Mouse (Mus musculus): ENCODE data around the gene Qars. TPM values are rescaled to one million over a fixed set of nuclear protein-coding genes. Genes with fewer than 3 reads are reported as not detected.
A peak's percentile ranks its signal among the peaks of the same experiment; 100 is the strongest.

The Qars gene
- polyA plus RNA-seq (2014; fragmentation: Nextera tagmentation; extraction: Ambion mirVana), result 71.5 and 87.7 TPM in 2 replicates

GRCm38 (mm10) chr9:108507619-108508434, at the start of gene Qars:
Gene Qars, plus strand, starts transcription at chr9:108507706.
- Histone ChIP-seq H3K9me3 (replicated peaks; ENCODE audit: control insufficient read depth, low read length) (no peaks in the 10 kb centered on the region), H3K9ac (ENCODE audit: low read length) (peak within 1 kb of the TSS; percentile 70), H3K27me3 (replicated peaks; ENCODE audit: control insufficient read depth, insufficient read depth, low read length) (no peaks in the 10 kb centered on the region), H3K36me3 (ENCODE audit: control insufficient read depth, insufficient read depth, low read length) (peaks cover 40% of the 10 kb centered on the region), H3K4me3 (ENCODE audit: low read depth, low read length) (peak within 1 kb of the TSS; percentile 55), H3K27ac (ENCODE audit: low read depth, low read length) (peak within 1 kb of the TSS; percentile 34; the same call in 1 of the 2 replicates), H3K4me2 (ENCODE audit: low read length) (peak within 1 kb of the TSS; percentile 92), H3K4me1 (ENCODE audit: control insufficient read depth, insufficient read depth, low read length) (peaks cover 8% of the 10 kb centered on the region)
- WGBS, result under 1% methylated on average over 37 of the region's 37 CpGs
- ATAC-seq, result peak; percentile 98
- peak; percentile 98 for DNase-seq (ENCODE audit: low spot score)

- H3K27me3 ChIP-seq (replicated peaks; ENCODE audit: control insufficient read depth, insufficient read depth, low read length), result no peaks in the 10 kb centered on the region
- H3K4me1 ChIP-seq (ENCODE audit: control insufficient read depth, insufficient read depth, low read length), result peaks cover 11% of the 10 kb centered on the region
- peak; percentile 18; the same call in 1 of the 2 replicates for ATAC-seq
- H3K27ac ChIP-seq (ENCODE audit: low read depth, low read length), result 0 out of 2 replicates have a peak overlapping the region, but pooled peaks have one; percentile 58
- 90% methylated on average over 1 of the region's 1 CpGs for WGBS
- H3K9ac ChIP-seq (ENCODE audit: low read length), result no peak overlapping the region
- H3K4me2 ChIP-seq (ENCODE audit: low read length), result peak overlapping the region; percentile 86
- H3K9me3 ChIP-seq (replicated peaks; ENCODE audit: control insufficient read depth, low read length), result no peaks in the 10 kb centered on the region
- H3K4me3 ChIP-seq (ENCODE audit: low read depth, low read length), result peak overlapping the region; percentile 86
- no peak for DNase-seq (ENCODE audit: low spot score)
- peaks cover 21% of the 10 kb centered on the region for H3K36me3 ChIP-seq (ENCODE audit: control insufficient read depth, insufficient read depth, low read length)
Observed at GRCm38 (mm10) chr9:108459939-108460318, 47.6 kb upstream of the Qars start.

- Histone ChIP-seq H3K9ac (ENCODE audit: low read length) (peak within 1 kb of the TSS; percentile 77), H3K27me3 (replicated peaks; ENCODE audit: control insufficient read depth, insufficient read depth, low read length) (no peaks in the 10 kb centered on the region), H3K9me3 (replicated peaks; ENCODE audit: control insufficient read depth, low read length) (no peaks in the 10 kb centered on the region), H3K4me2 (ENCODE audit: low read length) (peak within 1 kb of the TSS; percentile 86), H3K4me3 (ENCODE audit: low read depth, low read length) (peak within 1 kb of the TSS; percentile 86), H3K4me1 (ENCODE audit: control insufficient read depth, insufficient read depth, low read length) (peaks cover 11% of the 10 kb centered on the region), H3K36me3 (ENCODE audit: control insufficient read depth, insufficient read depth, low read length) (peaks cover 27% of the 10 kb centered on the region), H3K27ac (ENCODE audit: low read depth, low read length) (peak within 1 kb of the TSS; percentile 58; the same call in 1 of the 2 replicates)
- DNase-seq (ENCODE audit: low spot score) (peak; percentile 90), ATAC-seq (peak; percentile 89)
- WGBS, result 1% methylated on average over 51 of the region's 52 CpGs
Observed at GRCm38 (mm10) chr9:108460319-108461178, 47.0 kb upstream of the Qars start, which contains the start of gene Ccdc71. Gene Ccdc71, plus strand, starts transcription at chr9:108460527.

- peaks cover 34% of the 10 kb centered on the region for H3K36me3 ChIP-seq (ENCODE audit: control insufficient read depth, insufficient read depth, low read length)
- no peak for DNase-seq (ENCODE audit: low spot score)
- H3K4me2 ChIP-seq (ENCODE audit: low read length), result peak within 1 kb of the TSS; percentile 86
- H3K9me3 ChIP-seq (replicated peaks; ENCODE audit: control insufficient read depth, low read length), result no peaks in the 10 kb centered on the region
- WGBS, result 24% methylated on average over 11 of the region's 11 CpGs
- peak within 1 kb of the TSS; percentile 77 for H3K9ac ChIP-seq (ENCODE audit: low read length)
- H3K27me3 ChIP-seq (replicated peaks; ENCODE audit: control insufficient read depth, insufficient read depth, low read length), result no peaks in the 10 kb centered on the region
- peak; percentile 15; the same call in 1 of the 2 replicates for ATAC-seq
- peak within 1 kb of the TSS; percentile 58; the same call in 1 of the 2 replicates for H3K27ac ChIP-seq (ENCODE audit: low read depth, low read length)
- peaks cover 11% of the 10 kb centered on the region for H3K4me1 ChIP-seq (ENCODE audit: control insufficient read depth, insufficient read depth, low read length)
- peak within 1 kb of the TSS; percentile 86 for H3K4me3 ChIP-seq (ENCODE audit: low read depth, low read length)
Observed at GRCm38 (mm10) chr9:108461181-108461631, 46.3 kb upstream of the Qars start, which contains the start of gene Klhdc8b. Gene Klhdc8b, minus strand, starts transcription at chr9:108461581.

GRCm38 (mm10) chr9:108461675-108462074, 45.8 kb upstream of the Qars start:
- peak overlapping the region; percentile 86 for H3K4me3 ChIP-seq (ENCODE audit: low read depth, low read length)
- H3K27ac ChIP-seq (ENCODE audit: low read depth, low read length), result no peak overlapping the region
- peak overlapping the region; percentile 77; the same call in 1 of the 2 replicates for H3K9ac ChIP-seq (ENCODE audit: low read length)
- ATAC-seq (no peak), DNase-seq (ENCODE audit: low spot score) (no peak)
- H3K4me2 ChIP-seq (ENCODE audit: low read length), result peak overlapping the region; percentile 86
- peaks cover 11% of the 10 kb centered on the region for H3K4me1 ChIP-seq (ENCODE audit: control insufficient read depth, insufficient read depth, low read length)
- H3K36me3 ChIP-seq (ENCODE audit: control insufficient read depth, insufficient read depth, low read length), result peaks cover 37% of the 10 kb centered on the region
- 87% methylated on average over 5 of the region's 5 CpGs for WGBS
- no peaks in the 10 kb centered on the region for H3K9me3 ChIP-seq (replicated peaks; ENCODE audit: control insufficient read depth, low read length)
- no peaks in the 10 kb centered on the region for H3K27me3 ChIP-seq (replicated peaks; ENCODE audit: control insufficient read depth, insufficient read depth, low read length)

GRCm38 (mm10) chr9:108462192-108462591, 45.3 kb upstream of the Qars start:
- Histone ChIP-seq H3K36me3 (ENCODE audit: control insufficient read depth, insufficient read depth, low read length) (peaks cover 37% of the 10 kb centered on the region), H3K9me3 (replicated peaks; ENCODE audit: control insufficient read depth, low read length) (no peaks in the 10 kb centered on the region), H3K4me3 (ENCODE audit: low read depth, low read length) (no peak overlapping the region), H3K4me2 (ENCODE audit: low read length) (no peak overlapping the region), H3K9ac (ENCODE audit: low read length) (no peak overlapping the region), H3K27me3 (replicated peaks; ENCODE audit: control insufficient read depth, insufficient read depth, low read length) (no peaks in the 10 kb centered on the region), H3K27ac (ENCODE audit: low read depth, low read length) (no peak overlapping the region), H3K4me1 (ENCODE audit: control insufficient read depth, insufficient read depth, low read length) (peaks cover 11% of the 10 kb centered on the region)
- WGBS, result 94% methylated on average over 10 of the region's 10 CpGs
- no peak for ATAC-seq
- DNase-seq (ENCODE audit: low spot score), result no peak

- peaks cover 37% of the 10 kb centered on the region for H3K36me3 ChIP-seq (ENCODE audit: control insufficient read depth, insufficient read depth, low read length)
Observed at GRCm38 (mm10) chr9:108463713-108464112, 43.8 kb upstream of the Qars start.

GRCm38 (mm10) chr9:108466219-108466618, 41.3 kb upstream of the Qars start:
- no peak overlapping the region for H3K9ac ChIP-seq (ENCODE audit: low read length)
- no peak for ATAC-seq
- H3K36me3 ChIP-seq (ENCODE audit: control insufficient read depth, insufficient read depth, low read length), result peaks cover 37% of the 10 kb centered on the region
- no peak overlapping the region for H3K4me2 ChIP-seq (ENCODE audit: low read length)
- 92% methylated on average over 2 of the region's 2 CpGs for WGBS
- no peaks in the 10 kb centered on the region for H3K9me3 ChIP-seq (replicated peaks; ENCODE audit: control insufficient read depth, low read length)
- no peak for DNase-seq (ENCODE audit: low spot score)
- H3K27ac ChIP-seq (ENCODE audit: low read depth, low read length), result no peak overlapping the region
- H3K4me1 ChIP-seq (ENCODE audit: control insufficient read depth, insufficient read depth, low read length), result peaks cover 10% of the 10 kb centered on the region
- H3K27me3 ChIP-seq (replicated peaks; ENCODE audit: control insufficient read depth, insufficient read depth, low read length), result no peaks in the 10 kb centered on the region
- no peak overlapping the region for H3K4me3 ChIP-seq (ENCODE audit: low read depth, low read length)

More at GRCm38 (mm10) chr9:108463713-108464112, 43.8 kb upstream of the Qars start:
- DNase-seq (ENCODE audit: low spot score), result no peak
- no peaks in the 10 kb centered on the region for H3K9me3 ChIP-seq (replicated peaks; ENCODE audit: control insufficient read depth, low read length)
- H3K4me3 ChIP-seq (ENCODE audit: low read depth, low read length), result no peak overlapping the region
- H3K4me1 ChIP-seq (ENCODE audit: control insufficient read depth, insufficient read depth, low read length), result peaks cover 11% of the 10 kb centered on the region
- no peak for ATAC-seq
- 95% methylated on average over 9 of the region's 9 CpGs for WGBS
- no peaks in the 10 kb centered on the region for H3K27me3 ChIP-seq (replicated peaks; ENCODE audit: control insufficient read depth, insufficient read depth, low read length)
- H3K9ac ChIP-seq (ENCODE audit: low read length), result no peak overlapping the region
- H3K27ac ChIP-seq (ENCODE audit: low read depth, low read length), result no peak overlapping the region
- H3K4me2 ChIP-seq (ENCODE audit: low read length), result no peak overlapping the region
